8 mouse cellular contexts compared by ENCODE assay signal in genomic region chr10:80774549-80774948, GRCm38 (mm10). TPM values are rescaled to one million over a fixed set of nuclear protein-coding genes. Genes with fewer than 3 reads are reported as not detected.
DNase-seq lines count a peak whose midpoint lies in the region; ATAC-seq lines count a peak whose summit lies in the region.

No protein-coding gene starts in this region.

- H3K9ac ChIP-seq in heart, embryonic 13.5 days = peak overlapping the region; percentile 71
- no peak overlapping the region for H3K9ac ChIP-seq in liver, embryonic 11.5 days (ENCODE audit: low read depth, low read length)

- peak overlapping the region; percentile 98 for H3K27ac ChIP-seq in heart, embryonic 13.5 days (replicated peaks)
- H3K27ac ChIP-seq in liver, embryonic 11.5 days (ENCODE audit: low read depth, low read length) = peak overlapping the region; percentile 58; the same call in 1 of the 2 replicates

- no peaks in the 10 kb centered on the region for H3K27me3 ChIP-seq in heart, embryonic 13.5 days (replicated peaks)
- H3K27me3 ChIP-seq in liver, embryonic 11.5 days (replicated peaks; ENCODE audit: control insufficient read depth, insufficient read depth, low read length) = no peaks in the 10 kb centered on the region
- no peaks in the 10 kb centered on the region for H3K27me3 ChIP-seq in splenic B cell, adult 2 months (ENCODE audit: control insufficient read depth, insufficient read depth, low read length, poor library complexity, severe bottlenecking)

- peak; percentile 81 for DNase-seq in CD4-positive, CD25-positive, alpha-beta regulatory T cell, adult 2 months (ENCODE audit: low read depth, low spot score)
- DNase-seq in brain, embryonic 18.5 days (ENCODE audit: low read depth, low spot score) = peak; percentile 39
- peak; percentile 92 for DNase-seq in fibroblast of lung, adult 2 months (ENCODE audit: low read depth)
- peak; percentile 85 for DNase-seq in kidney, postnatal 10 days
- DNase-seq in liver, embryonic 11.5 days (ENCODE audit: low spot score) = peak; percentile 70
- DNase-seq in naive thymus-derived CD4-positive, alpha-beta T cell, adult 2 months (ENCODE audit: low read depth) = peak; percentile 78
- DNase-seq in splenic B cell, adult 2 months (ENCODE audit: low read depth, low spot score) = peak; percentile 78

- peak overlapping the region; percentile 38; the same call in 1 of the 2 replicates for H3K4me2 ChIP-seq in heart, embryonic 13.5 days
- H3K4me2 ChIP-seq in liver, embryonic 11.5 days = no peak overlapping the region

- H3K9me3 ChIP-seq in heart, embryonic 13.5 days = no peaks in the 10 kb centered on the region
- H3K9me3 ChIP-seq in liver, embryonic 11.5 days (ENCODE audit: control insufficient read depth, low read length) = no peaks in the 10 kb centered on the region

- H3K4me1 ChIP-seq in heart, embryonic 13.5 days = peaks cover 52% of the 10 kb centered on the region
- peaks cover 20% of the 10 kb centered on the region for H3K4me1 ChIP-seq in liver, embryonic 11.5 days (replicated peaks; ENCODE audit: control insufficient read depth, insufficient read depth, low read length)

- no peak overlapping the region for H3K4me3 ChIP-seq in heart, embryonic 13.5 days
- no peak overlapping the region for H3K4me3 ChIP-seq in liver, embryonic 11.5 days (ENCODE audit: low read depth, low read length)

- ATAC-seq in heart, embryonic 13.5 days (ENCODE audit: extremely low read depth, insufficient number of reproducible peaks, low FRiP score, low TSS enrichment) = peak; percentile 86
- peak; percentile 90 for ATAC-seq in liver, embryonic 11.5 days (replicated peaks; ENCODE audit: low FRiP score)

- H3K36me3 ChIP-seq in heart, embryonic 13.5 days = peaks cover 95% of the 10 kb centered on the region
- peaks cover 67% of the 10 kb centered on the region for H3K36me3 ChIP-seq in liver, embryonic 11.5 days (ENCODE audit: control insufficient read depth, insufficient read depth, low read length)
- H3K36me3 ChIP-seq in splenic B cell, adult 2 months (ENCODE audit: control insufficient read depth, insufficient read depth, low read length, poor library complexity, severe bottlenecking) = peaks cover 19% of the 10 kb centered on the region

- WGBS in heart, embryonic 13.5 days = 16% methylated on average over 2 of the region's 2 CpGs
- 24% methylated on average over 2 of the region's 2 CpGs for WGBS in liver, embryonic 11.5 days

RNA-seq across cellular contexts. Expression of gene Dot1l, which starts 19.5 kb away (rescaled TPM):
- 17.9 and 19.1 TPM in 2 replicates for polyA plus RNA-seq in heart, embryonic 13.5 days (2015; fragmentation: Nextera tagmentation; extraction: Ambion mirVana)
- polyA plus RNA-seq in liver, embryonic 11.5 days (2014; fragmentation: Nextera tagmentation; extraction: Ambion mirVana) = 23.9 and 28.2 TPM in 2 replicates

RNA-seq across cellular contexts. Expression of gene Sf3a2, which starts 23.4 kb away (rescaled TPM):
- 46.3 and 53.4 TPM in 2 replicates for polyA plus RNA-seq in heart, embryonic 13.5 days (2015; fragmentation: Nextera tagmentation; extraction: Ambion mirVana)
- polyA plus RNA-seq in liver, embryonic 11.5 days (2014; fragmentation: Nextera tagmentation; extraction: Ambion mirVana) = 116 and 121 TPM in 2 replicates

RNA-seq across cellular contexts. Expression of gene Plekhj1, which starts 23.9 kb away (rescaled TPM):
- 79.6 and 86.5 TPM in 2 replicates for polyA plus RNA-seq in heart, embryonic 13.5 days (2015; fragmentation: Nextera tagmentation; extraction: Ambion mirVana)
- polyA plus RNA-seq in liver, embryonic 11.5 days (2014; fragmentation: Nextera tagmentation; extraction: Ambion mirVana) = 178 and 188 TPM in 2 replicates

RNA-seq across cellular contexts. Expression of gene Amh, which starts 30.5 kb away (rescaled TPM):
- 0.11 TPM in 1 of 2 replicates, not detected in the other for polyA plus RNA-seq in heart, embryonic 13.5 days (2015; fragmentation: Nextera tagmentation; extraction: Ambion mirVana)
- polyA plus RNA-seq in liver, embryonic 11.5 days (2014; fragmentation: Nextera tagmentation; extraction: Ambion mirVana) = 0.14 TPM in 1 of 2 replicates, not detected in the other

RNA-seq across cellular contexts. Expression of gene Ap3d1, which starts 32.5 kb away (rescaled TPM):
- polyA plus RNA-seq in heart, embryonic 13.5 days (2015; fragmentation: Nextera tagmentation; extraction: Ambion mirVana) = 44.0 and 46.4 TPM in 2 replicates
- polyA plus RNA-seq in liver, embryonic 11.5 days (2014; fragmentation: Nextera tagmentation; extraction: Ambion mirVana) = 53.1 and 53.2 TPM in 2 replicates

Comparison
In these comparisons a context has a peak if more than half of its experiments do, and no peak if none do; other contexts are left out.
1. DNase-seq: peak in every context shown above with its lines; median percentile 92 in fibroblast of lung, adult 2 months; 85 in kidney, postnatal 10 days; 81 in CD4-positive, CD25-positive, alpha-beta regulatory T cell, adult 2 months; 78 in naive thymus-derived CD4-positive, alpha-beta T cell, adult 2 months; 78 in splenic B cell, adult 2 months; 70 in liver, embryonic 11.5 days; 39 in brain, embryonic 18.5 days.